Mouse (Mus musculus) cerebellum, adult 2 months (tissue): Measurements from ENCODE around the gene Ms4a1.

Experiments used
- CTCF ChIP-seq: fragments of 200-500 bp; IDR thresholded peaks from 2 replicates; pipeline ENCODE4 v1.5.1; 2011; ENCODE audit warnings: low read depth, mild to moderate bottlenecking, control low read depth, low read length, moderate library complexity, borderline replicate concordance; ENCODE audit not compliant: insufficient read depth
- POLR2A ChIP-seq: fragments of 200-500 bp; IDR thresholded peaks from 2 replicates; pipeline ENCODE4 v1.6.1; 2011; ENCODE audit warnings: low read length, control low read depth, borderline replicate concordance; ENCODE audit not compliant: insufficient read depth

DNA sequence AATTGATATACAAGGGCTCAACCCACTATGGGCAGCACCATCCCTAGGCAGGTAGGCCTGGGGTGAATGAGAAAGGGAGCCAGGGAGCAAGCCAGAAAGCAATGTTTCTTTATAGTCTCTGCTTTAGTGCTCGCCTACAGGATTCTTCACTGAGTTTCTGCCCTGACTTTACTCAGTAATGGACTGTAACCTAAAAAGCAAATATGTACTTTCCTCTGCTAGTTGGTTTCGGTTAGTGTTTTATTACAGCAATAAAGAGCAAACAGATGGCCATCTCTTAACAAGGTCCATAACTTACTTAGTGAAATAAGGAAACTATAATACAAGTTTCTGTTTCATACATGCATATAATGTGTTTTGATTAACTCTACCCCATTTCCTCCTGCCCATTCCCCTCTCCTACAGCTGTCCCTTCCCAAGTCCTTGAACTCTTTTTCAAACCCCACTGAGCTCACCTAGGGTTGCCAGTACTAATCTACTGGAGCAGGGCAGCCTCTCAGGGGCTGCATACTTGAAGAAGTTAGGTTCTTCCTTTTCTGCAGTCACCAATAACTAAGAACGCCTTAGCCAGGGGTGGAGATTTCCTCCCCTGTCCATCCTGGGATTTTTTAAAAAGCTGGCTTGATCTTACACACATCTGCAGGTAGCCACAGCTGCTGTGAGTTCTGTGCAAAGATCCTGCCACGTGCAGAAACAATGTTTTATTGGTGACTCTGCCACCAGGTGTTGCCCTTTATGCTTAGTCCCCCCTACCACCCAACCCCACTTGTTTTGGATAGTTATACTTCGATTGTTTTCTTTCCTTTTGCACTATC lies 30.9 kb downstream of the Ms4a1 start:
- TF ChIP-seq CTCF (no peak), POLR2A (no peak)
